Mouse (Mus musculus) midbrain, embryonic 15.5 days (tissue): ENCODE measurements at regions not wholly inside any gene's neighbourhood (a gene's known extent, or its start where the extent isn't known, plus 50 kb on each side); places are given as distances from the start of the nearest gene placed in this dataset.
"Not testable (repeated sequence)": the region's sequence is repeated elsewhere in the genome, so short reads cannot be mapped to it uniquely, and the experiment has no call there.

Source experiments
- ATAC-seq: fragments of 200-750 bp; cut with Nextera tagmentation; replicated peaks from 2 replicates; pipeline ENCODE4 v1.8.0; 2017; ENCODE audit warnings: moderate TSS enrichment
- H3K27ac ChIP-seq: fragments of 300-500 bp; sonication (generic); 2 replicates; pipeline ENCODE4 v1.5.1; 2015; ENCODE audit warnings: mild to moderate bottlenecking, inconsistent platforms
- H3K27me3 ChIP-seq: fragments of 300-500 bp; sonication (generic); replicated peaks from 2 replicates; pipeline ENCODE4 v1.6.1; 2015; ENCODE audit warnings: inconsistent platforms
- H3K36me3 ChIP-seq: fragments of 300-500 bp; sonication (generic); replicated peaks from 2 replicates; pipeline ENCODE4 v1.6.1; 2015; ENCODE audit warnings: inconsistent platforms
- H3K4me1 ChIP-seq: fragments of 300-500 bp; sonication (generic); 2 replicates; pipeline ENCODE4 v1.6.1; 2015; ENCODE audit warnings: inconsistent platforms
- H3K4me2 ChIP-seq: fragments of 300-500 bp; sonication (generic); 2 replicates; pipeline ENCODE4 v1.6.1; 2015; ENCODE audit warnings: inconsistent platforms, mild to moderate bottlenecking, moderate library complexity
- H3K4me3 ChIP-seq: fragments of 300-500 bp; sonication (generic); 2 replicates; pipeline ENCODE4 v1.5.1; 2015; ENCODE audit warnings: mild to moderate bottlenecking, inconsistent platforms
- H3K9ac ChIP-seq: fragments of 300-500 bp; sonication (generic); 2 replicates; pipeline ENCODE4 v1.6.1; 2015; ENCODE audit warnings: mild to moderate bottlenecking, inconsistent platforms
- H3K9me3 ChIP-seq: fragments of 300-500 bp; sonication (generic); 2 replicates; pipeline ENCODE4 v1.6.1; 2016; ENCODE audit warnings: inconsistent platforms
- WGBS: fragments of 180-500 bp; shearing (Covaris S2); methylation state at CpG from one replicate; pipeline ENCODE4 v1.1.7; 2015; ENCODE audit warnings: mixed read lengths; 5-methylcytosine and 5-hydroxymethylcytosine counted together

- H3K27ac ChIP-seq: no peak overlapping the region
- WGBS: 94% methylated on average over 1 of the region's 1 CpGs
Measured at GRCm38 (mm10) chr10:46629876-46630275, 1052.2 kb downstream of the Hace1 start.

GRCm38 (mm10) chr10:46663041-46663440 lies 1085.4 kb downstream of the Hace1 start:
- no peaks in the 10 kb centered on the region for H3K9me3 ChIP-seq
- no peaks in the 10 kb centered on the region for H3K27me3 ChIP-seq
- no peak overlapping the region for H3K4me2 ChIP-seq
- no peak overlapping the region for H3K27ac ChIP-seq
- ATAC-seq: no peak
- no peak overlapping the region for H3K4me3 ChIP-seq
- H3K9ac ChIP-seq: no peak overlapping the region
- no peaks in the 10 kb centered on the region for H3K4me1 ChIP-seq
- H3K36me3 ChIP-seq: no peaks in the 10 kb centered on the region

More at GRCm38 (mm10) chr10:46629876-46630275, 1052.2 kb downstream of the Hace1 start:
- no peak for ATAC-seq
- Histone ChIP-seq H3K9ac (no peak overlapping the region), H3K4me1 (no peaks in the 10 kb centered on the region), H3K36me3 (no peaks in the 10 kb centered on the region), H3K27me3 (no peaks in the 10 kb centered on the region), H3K9me3 (no peaks in the 10 kb centered on the region), H3K4me2 (no peak overlapping the region), H3K4me3 (no peak overlapping the region)

GRCm38 (mm10) chr10:46689823-46690372 lies 1112.3 kb downstream of the Hace1 start:
- 90% methylated on average over 1 of the region's 1 CpGs for WGBS
- not testable (repeated sequence) for ATAC-seq

DNA sequence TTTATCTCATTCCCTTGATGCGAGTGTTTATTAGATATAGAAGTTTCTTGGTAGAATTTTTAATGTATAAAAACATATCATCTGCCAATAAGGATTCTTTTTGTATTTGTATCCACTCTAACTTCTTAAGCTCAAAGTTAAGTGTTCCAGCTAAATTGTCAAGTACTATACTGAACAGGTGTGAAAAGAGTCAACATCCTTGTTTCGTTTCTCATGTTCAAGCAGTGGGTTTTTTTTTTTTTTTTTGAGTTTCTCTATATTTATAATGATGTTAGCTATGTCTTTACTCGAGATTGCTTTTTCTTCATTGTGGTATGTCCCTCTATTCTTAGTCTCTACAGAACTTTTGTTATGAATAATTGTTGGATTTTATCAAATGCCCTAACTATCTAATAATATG lies 1115.0 kb downstream of the Hace1 start:
- 93% methylated on average over 3 of the region's 3 CpGs for WGBS
- no peak for ATAC-seq
- H3K4me2 ChIP-seq: no peak overlapping the region
- no peak overlapping the region for H3K27ac ChIP-seq
- H3K36me3 ChIP-seq: no peaks in the 10 kb centered on the region
- no peak overlapping the region for H3K4me3 ChIP-seq
- H3K27me3 ChIP-seq: no peaks in the 10 kb centered on the region
- no peak overlapping the region for H3K9ac ChIP-seq
- H3K4me1 ChIP-seq: peaks cover under 1% of the 10 kb centered on the region; the same call in 1 of the 2 replicates
- H3K9me3 ChIP-seq: no peaks in the 10 kb centered on the region

More at GRCm38 (mm10) chr10:46689823-46690372, 1112.3 kb downstream of the Hace1 start:
- H3K4me3 ChIP-seq, H3K4me1 ChIP-seq, H3K27ac ChIP-seq, H3K9ac ChIP-seq, H3K36me3 ChIP-seq, H3K9me3 ChIP-seq, H3K27me3 ChIP-seq, H3K4me2 ChIP-seq: not testable (repeated sequence)

DNA sequence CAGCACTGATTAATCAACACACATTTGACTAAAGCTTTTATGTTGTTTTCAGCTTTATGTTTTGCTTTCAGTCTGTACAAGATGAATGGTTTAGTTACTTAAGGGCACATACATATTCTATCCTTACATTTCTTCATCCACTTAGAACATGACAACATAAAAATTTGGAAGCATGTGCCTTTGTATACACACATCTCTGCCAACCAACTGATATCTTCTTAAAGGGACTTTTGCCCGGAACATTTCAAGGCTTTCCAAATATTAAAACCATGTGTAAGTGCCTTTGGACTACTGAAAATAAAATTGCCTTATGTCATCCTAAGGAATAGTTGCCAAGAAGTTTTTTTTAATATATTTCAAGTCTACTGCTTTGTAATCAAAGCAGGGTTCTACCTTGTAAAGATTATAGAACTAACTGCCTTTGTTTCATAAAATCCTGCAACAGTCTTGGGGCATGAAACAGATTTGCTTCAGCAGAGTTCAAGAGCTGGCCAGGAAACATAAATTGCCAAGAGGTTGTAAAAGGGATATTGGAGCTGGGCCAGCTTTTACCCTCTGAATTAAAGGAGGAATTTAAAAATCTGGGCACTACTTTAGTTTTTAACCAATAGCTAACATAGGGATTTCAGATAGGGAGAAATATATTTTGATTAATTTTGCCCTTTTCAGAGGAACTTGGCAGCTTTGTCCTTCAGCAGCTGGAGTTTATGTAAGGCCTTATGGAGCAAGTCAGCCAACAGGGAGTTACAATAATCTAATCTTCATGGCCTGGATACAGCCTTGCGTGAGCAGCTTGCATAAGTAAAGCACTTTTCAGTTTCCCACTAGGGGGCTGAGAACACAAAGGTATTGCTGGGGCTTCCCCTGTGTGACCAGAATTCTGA lies 1120.0 kb downstream of the Hace1 start:
- Histone ChIP-seq H3K4me3 (no peak overlapping the region), H3K4me1 (peaks cover 6% of the 10 kb centered on the region; the same call in 1 of the 2 replicates), H3K9ac (no peak overlapping the region), H3K27me3 (no peaks in the 10 kb centered on the region), H3K27ac (peak overlapping the region; percentile 48; the same call in 1 of the 2 replicates), H3K36me3 (no peaks in the 10 kb centered on the region), H3K4me2 (no peak overlapping the region), H3K9me3 (no peaks in the 10 kb centered on the region)
- WGBS: 32% methylated on average over 2 of the region's 2 CpGs
- ATAC-seq: peak; percentile 95

DNA sequence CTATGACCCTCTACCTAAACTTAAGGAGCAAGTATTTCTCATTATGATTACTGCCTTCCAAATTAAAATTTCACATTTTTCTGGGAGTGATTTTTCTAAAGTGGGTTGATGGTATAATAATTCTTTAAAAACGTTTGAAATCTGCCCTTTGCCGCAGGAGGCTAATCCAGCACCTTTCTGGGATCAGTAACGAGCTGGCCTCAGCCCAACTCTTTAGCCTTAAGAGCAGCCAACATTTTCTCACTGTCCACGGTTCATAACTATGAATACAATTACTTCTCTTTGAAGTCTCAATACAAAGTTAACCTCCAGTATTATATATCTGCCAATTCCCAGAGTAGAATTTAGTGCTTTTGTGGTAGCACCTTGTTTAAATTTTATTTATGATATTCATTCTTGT lies 1123.6 kb downstream of the Hace1 start:
- H3K27ac ChIP-seq: no peak overlapping the region
- H3K9me3 ChIP-seq: no peaks in the 10 kb centered on the region
- peaks cover 6% of the 10 kb centered on the region; the same call in 1 of the 2 replicates for H3K4me1 ChIP-seq
- no peak overlapping the region for H3K9ac ChIP-seq
- no peak overlapping the region for H3K4me3 ChIP-seq
- H3K4me2 ChIP-seq: no peak overlapping the region
- no peaks in the 10 kb centered on the region for H3K36me3 ChIP-seq
- H3K27me3 ChIP-seq: no peaks in the 10 kb centered on the region
- 41% methylated on average over 4 of the region's 4 CpGs for WGBS
- ATAC-seq: no peak

DNA sequence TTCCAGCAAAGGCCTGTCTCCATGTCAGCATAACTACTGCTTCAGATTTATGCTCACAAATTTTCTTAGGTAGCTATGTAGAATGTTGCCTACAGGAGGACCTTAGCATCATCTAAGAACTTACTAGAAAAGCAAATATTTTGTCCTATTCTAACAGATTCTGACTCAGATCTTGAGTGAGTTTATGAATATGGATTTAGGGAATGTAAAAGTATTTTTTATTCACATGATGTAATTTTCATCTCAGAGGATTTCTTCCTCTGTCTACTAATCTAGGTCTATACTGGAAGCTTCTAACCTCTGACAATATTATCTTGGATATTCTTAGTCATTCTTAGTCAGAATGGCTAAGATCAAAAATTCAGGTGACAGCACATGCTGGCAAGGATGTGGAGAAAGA lies 1130.4 kb downstream of the Hace1 start:
- not testable (repeated sequence) for H3K4me1 ChIP-seq, H3K27ac ChIP-seq, H3K9me3 ChIP-seq, H3K27me3 ChIP-seq, ATAC-seq, H3K4me3 ChIP-seq, H3K4me2 ChIP-seq, H3K36me3 ChIP-seq, H3K9ac ChIP-seq

DNA sequence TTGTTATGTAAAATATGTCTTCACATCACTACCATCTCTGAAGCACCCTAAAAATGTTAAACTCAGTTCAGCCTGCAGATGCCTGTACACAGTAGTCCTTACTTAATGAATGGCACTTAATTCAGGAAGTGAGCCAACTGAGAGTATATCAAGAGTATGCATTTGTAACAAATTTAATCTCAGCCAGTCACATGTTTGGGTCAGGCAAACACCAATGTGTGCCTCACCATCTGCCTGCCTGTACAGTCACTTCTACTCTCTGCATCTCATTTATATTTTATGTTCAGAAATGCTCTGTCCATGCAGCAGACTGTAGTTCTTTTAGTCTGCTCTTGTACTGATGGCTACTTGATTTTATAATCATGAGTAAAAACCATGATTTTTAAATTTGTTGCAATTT lies 1135.1 kb downstream of the Hace1 start:
- no peaks in the 10 kb centered on the region for H3K27me3 ChIP-seq

DNA sequence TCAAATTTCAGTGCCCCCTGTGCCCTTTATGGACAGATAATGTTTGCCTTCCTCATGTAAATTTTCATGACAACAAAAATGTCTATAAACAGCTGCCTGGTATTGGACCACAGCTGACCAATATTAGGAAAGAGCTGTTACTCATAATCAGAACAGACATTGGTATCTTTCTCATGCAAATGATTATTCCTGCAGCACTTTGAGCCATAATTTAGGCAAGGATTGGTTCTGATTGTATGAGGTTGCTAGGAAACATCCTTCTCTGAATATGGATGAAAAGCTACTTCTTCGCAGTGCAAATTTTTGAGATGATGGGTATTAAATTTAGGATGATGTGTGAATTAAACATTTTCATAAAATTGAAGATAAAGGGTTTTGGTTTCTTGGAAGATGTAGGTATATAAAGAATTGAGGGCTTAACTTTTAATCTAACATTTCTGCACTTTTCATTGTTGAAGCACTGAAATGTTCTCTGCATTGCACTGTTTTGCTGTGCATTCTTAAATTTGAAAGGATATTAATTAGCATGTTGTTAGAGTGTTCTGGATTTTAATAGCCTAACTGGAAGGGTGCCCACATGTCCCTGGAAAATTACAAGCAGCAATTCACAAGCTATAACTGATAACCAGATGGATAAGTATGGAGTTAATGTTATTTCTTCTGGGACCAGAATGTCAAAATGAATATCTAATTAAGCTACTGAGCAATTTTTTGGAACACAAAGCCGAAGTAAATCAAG lies 1140.9 kb downstream of the Hace1 start:
- H3K4me3 ChIP-seq: no peak overlapping the region
- H3K36me3 ChIP-seq: no peaks in the 10 kb centered on the region
- WGBS: 20% methylated on average over 2 of the region's 2 CpGs
- ATAC-seq: peak; percentile 89
- H3K9ac ChIP-seq: no peak overlapping the region
- H3K27ac ChIP-seq: peak overlapping the region; percentile 76
- no peaks in the 10 kb centered on the region for H3K9me3 ChIP-seq
- H3K4me1 ChIP-seq: peaks cover 8% of the 10 kb centered on the region
- H3K4me2 ChIP-seq: no peak overlapping the region
- H3K27me3 ChIP-seq: no peaks in the 10 kb centered on the region

More for the DNA sequence above, 1135.1 kb downstream of the Hace1 start:
- Histone ChIP-seq H3K4me2 (no peak overlapping the region), H3K4me3 (no peak overlapping the region), H3K4me1 (no peaks in the 10 kb centered on the region), H3K9ac (no peak overlapping the region), H3K36me3 (no peaks in the 10 kb centered on the region), H3K27ac (no peak overlapping the region), H3K9me3 (no peaks in the 10 kb centered on the region)
- no peak for ATAC-seq

DNA sequence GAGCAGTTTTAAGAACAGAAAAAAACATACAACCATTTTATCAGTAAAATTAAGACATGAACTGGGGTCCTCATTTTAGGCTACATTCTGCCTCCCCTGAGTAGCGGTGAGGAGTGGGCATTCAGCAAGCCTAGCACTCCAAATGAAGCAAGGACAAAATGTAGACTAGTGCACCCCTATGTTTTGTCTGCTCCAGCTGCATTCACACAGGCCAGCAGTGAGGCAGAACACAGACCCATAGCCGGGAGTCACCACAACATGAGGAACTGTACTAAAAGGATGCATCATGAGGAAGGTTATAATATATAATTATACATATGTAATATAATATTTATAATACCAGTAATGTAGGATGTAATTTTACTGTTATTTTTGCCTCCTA lies 1141.5 kb downstream of the Hace1 start:
- peak; percentile 81 for ATAC-seq
- no peak overlapping the region for H3K9ac ChIP-seq
- peak overlapping the region; percentile 76 for H3K27ac ChIP-seq
- H3K36me3 ChIP-seq: no peaks in the 10 kb centered on the region
- H3K27me3 ChIP-seq: no peaks in the 10 kb centered on the region
- no peaks in the 10 kb centered on the region for H3K9me3 ChIP-seq
- H3K4me3 ChIP-seq: no peak overlapping the region
- H3K4me2 ChIP-seq: no peak overlapping the region
- WGBS: 53% methylated on average over 2 of the region's 2 CpGs
- H3K4me1 ChIP-seq: peaks cover 8% of the 10 kb centered on the region

GRCm38 (mm10) chr10:46723666-46724065 lies 1146.0 kb downstream of the Hace1 start:
- Histone ChIP-seq H3K9me3 (no peaks in the 10 kb centered on the region), H3K27me3 (no peaks in the 10 kb centered on the region), H3K36me3 (no peaks in the 10 kb centered on the region), H3K27ac (no peak overlapping the region), H3K4me2 (no peak overlapping the region), H3K9ac (no peak overlapping the region), H3K4me1 (peaks cover 5% of the 10 kb centered on the region), H3K4me3 (no peak overlapping the region)
- 84% methylated on average over 2 of the region's 2 CpGs for WGBS
- ATAC-seq: no peak

DNA sequence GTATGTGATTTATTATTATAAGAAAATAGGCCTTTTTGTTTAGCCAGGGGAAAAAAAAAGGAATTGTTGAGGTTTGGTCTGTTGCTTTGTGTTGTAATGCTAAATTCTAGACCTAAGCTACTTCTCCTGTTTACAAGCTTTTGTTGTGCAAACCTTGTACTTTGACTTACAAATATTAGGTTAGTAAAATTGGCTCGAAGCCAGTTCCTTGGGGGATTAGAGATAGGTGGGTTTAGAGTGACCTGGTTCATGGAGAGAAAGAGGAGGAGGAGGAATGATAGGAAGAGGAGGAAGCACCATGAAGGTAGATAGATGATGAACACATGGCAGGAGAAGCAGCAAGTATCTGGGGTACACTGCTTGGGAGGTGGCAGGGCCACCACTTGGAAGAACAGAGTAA lies 1153.0 kb downstream of the Hace1 start:
- Histone ChIP-seq H3K27me3 (no peaks in the 10 kb centered on the region), H3K9ac (no peak overlapping the region)
- no peak for ATAC-seq

More for the DNA sequence above, 1153.0 kb downstream of the Hace1 start:
- no peaks in the 10 kb centered on the region for H3K36me3 ChIP-seq
- H3K27ac ChIP-seq: no peak overlapping the region
- H3K4me3 ChIP-seq: no peak overlapping the region
- no peaks in the 10 kb centered on the region for H3K9me3 ChIP-seq
- H3K4me2 ChIP-seq: no peak overlapping the region
- 76% methylated on average over 1 of the region's 1 CpGs for WGBS
- H3K4me1 ChIP-seq: no peaks in the 10 kb centered on the region
